Mouse (Mus musculus): Measurements from ENCODE around the gene Dnah1. TPM values are rescaled to one million over a fixed set of nuclear protein-coding genes. Genes with fewer than 3 reads are reported as not detected.

The Dnah1 gene
- polyA plus RNA-seq (2015; fragmentation: Illumina TruSeq; extraction: RNeasy Lipid Tissue Mini Kit (QIAGEN cat#74804); ENCODE audit: low read depth, low replicate concordance): 4.0 TPM

DNA sequence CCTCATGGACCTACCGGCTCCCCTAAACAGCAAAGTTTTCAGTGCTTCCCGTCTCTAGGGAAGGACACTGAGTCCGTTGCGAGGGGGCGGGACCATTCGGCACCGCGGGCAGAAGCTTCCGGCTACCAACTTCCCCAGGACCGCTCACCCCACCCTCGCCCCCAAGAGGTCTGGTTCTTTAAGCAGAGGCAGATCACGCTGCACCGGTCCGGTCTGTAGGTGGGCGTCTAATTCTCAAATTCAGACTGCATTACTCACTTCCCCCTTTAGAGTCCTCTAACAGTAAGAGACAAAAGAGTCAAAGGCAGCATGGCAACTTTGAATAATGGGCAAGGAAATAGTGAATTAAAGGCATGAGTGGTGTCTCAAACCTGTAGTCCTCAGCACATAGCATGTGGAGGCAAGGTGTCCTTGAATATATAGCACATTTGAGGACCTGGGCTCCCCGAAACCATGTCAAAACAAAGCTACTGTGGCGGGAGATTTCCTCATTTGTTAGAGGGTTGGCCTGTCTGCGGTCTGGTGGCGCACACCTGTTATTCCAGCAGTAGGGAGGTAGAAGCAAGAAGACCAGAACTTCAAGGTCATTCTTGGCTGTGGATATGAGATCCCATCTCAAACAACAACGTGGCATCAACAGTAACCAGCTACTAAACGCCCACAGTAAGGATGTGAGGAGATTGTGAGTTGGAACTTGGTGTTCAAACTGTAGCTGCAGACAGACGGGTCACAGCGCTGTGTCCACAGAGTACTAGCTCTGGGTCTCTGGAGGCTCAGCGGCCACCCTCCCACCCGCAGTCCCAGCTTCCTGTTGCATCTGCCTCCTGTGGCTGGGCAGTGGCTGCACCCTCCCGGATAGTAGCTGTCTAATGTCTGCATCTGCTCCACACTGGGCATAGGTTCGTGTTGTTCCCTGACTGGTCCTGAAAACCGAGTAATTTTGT is at the start of gene Dnah1:
Gene Dnah1 (minus strand): TSS at position 48 of the 944 bp plus-strand sequence.

GRCm38 (mm10) chr14:31336369-31337155 is 12.9 kb upstream of the Dnah1 start, which contains the start of gene Capn7:
Gene Capn7, plus strand, starts transcription at chr14:31336638.

GRCm38 (mm10) chr14:31251084-31251604 is 72.6 kb downstream of the Dnah1 start, which contains the start of the genes Phf7 and Bap1:
Gene Phf7, minus strand, starts transcription at chr14:31251317.
Gene Bap1, plus strand, starts transcription at chr14:31251450.

GRCm38 (mm10) chr14:31217666-31218065 is 106.0 kb downstream of the Dnah1 start, which contains the start of gene Sema3g:
Gene Sema3g, plus strand, starts transcription at chr14:31217860.

DNA sequence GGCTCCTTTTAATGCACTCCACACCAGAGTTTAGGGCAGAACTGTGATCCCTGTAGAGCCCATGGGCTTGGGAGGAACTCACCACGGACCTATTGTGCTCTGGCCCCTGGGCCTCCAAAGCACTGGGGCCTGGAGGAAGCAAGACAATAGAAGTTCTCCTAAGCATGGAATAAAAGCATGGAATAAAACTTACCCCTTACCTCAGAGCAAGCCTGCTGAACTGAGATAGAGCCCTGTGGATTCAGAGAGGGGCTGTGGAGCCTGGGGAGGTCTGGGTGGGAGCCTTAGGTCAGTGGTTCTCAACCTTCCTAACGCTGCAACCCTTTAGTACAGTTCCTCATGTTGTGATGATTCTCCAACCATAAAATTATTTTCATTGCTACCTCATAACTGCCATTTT is 106.8 kb downstream of the Dnah1 start, which contains the start of gene Nisch:
Gene Nisch (minus strand): TSS at position 101 of the 400 bp plus-strand sequence.

Other genes with a start within 250 kb of the Dnah1 start
- gene Smim4, start 194.9 kb downstream of the Dnah1 start, polyA plus RNA-seq (2015; fragmentation: Illumina TruSeq; extraction: RNeasy Lipid Tissue Mini Kit (QIAGEN cat#74804); ENCODE audit: low read depth, low replicate concordance): 28.6 TPM
- gene Nt5dc2, start 192.8 kb downstream of the Dnah1 start, polyA plus RNA-seq (2015; fragmentation: Illumina TruSeq; extraction: RNeasy Lipid Tissue Mini Kit (QIAGEN cat#74804); ENCODE audit: low read depth, low replicate concordance): 6.0 TPM
- gene Stab1, start 155.3 kb downstream of the Dnah1 start, polyA plus RNA-seq (2015; fragmentation: Illumina TruSeq; extraction: RNeasy Lipid Tissue Mini Kit (QIAGEN cat#74804); ENCODE audit: low read depth, low replicate concordance): 8.6 TPM
- gene Tnnc1, start 115.6 kb downstream of the Dnah1 start, polyA plus RNA-seq (2015; fragmentation: Illumina TruSeq; extraction: RNeasy Lipid Tissue Mini Kit (QIAGEN cat#74804); ENCODE audit: low read depth, low replicate concordance): 27.1 TPM
- 224 TPM for gene Nisch, start 107.0 kb downstream of the Dnah1 start, polyA plus RNA-seq (2015; fragmentation: Illumina TruSeq; extraction: RNeasy Lipid Tissue Mini Kit (QIAGEN cat#74804); ENCODE audit: low read depth, low replicate concordance)
- 4.0 TPM for gene Sema3g, start 106.0 kb downstream of the Dnah1 start, polyA plus RNA-seq (2015; fragmentation: Illumina TruSeq; extraction: RNeasy Lipid Tissue Mini Kit (QIAGEN cat#74804); ENCODE audit: low read depth, low replicate concordance)
- 5.4 TPM for gene Phf7, start 72.6 kb downstream of the Dnah1 start, polyA plus RNA-seq (2015; fragmentation: Illumina TruSeq; extraction: RNeasy Lipid Tissue Mini Kit (QIAGEN cat#74804); ENCODE audit: low read depth, low replicate concordance)
- 108 TPM for gene Bap1, start 72.4 kb downstream of the Dnah1 start, polyA plus RNA-seq (2015; fragmentation: Illumina TruSeq; extraction: RNeasy Lipid Tissue Mini Kit (QIAGEN cat#74804); ENCODE audit: low read depth, low replicate concordance)
- 29.4 TPM for gene Capn7, start 12.7 kb upstream of the Dnah1 start, polyA plus RNA-seq (2015; fragmentation: Illumina TruSeq; extraction: RNeasy Lipid Tissue Mini Kit (QIAGEN cat#74804); ENCODE audit: low read depth, low replicate concordance)
- 42.6 TPM for gene Sh3bp5, start 112.2 kb upstream of the Dnah1 start, polyA plus RNA-seq (2015; fragmentation: Illumina TruSeq; extraction: RNeasy Lipid Tissue Mini Kit (QIAGEN cat#74804); ENCODE audit: low read depth, low replicate concordance)
- 13.4 TPM for gene Eaf1, start 170.5 kb upstream of the Dnah1 start, polyA plus RNA-seq (2015; fragmentation: Illumina TruSeq; extraction: RNeasy Lipid Tissue Mini Kit (QIAGEN cat#74804); ENCODE audit: low read depth, low replicate concordance)
- 26.8 TPM for gene Mettl6, start 171.1 kb upstream of the Dnah1 start, polyA plus RNA-seq (2015; fragmentation: Illumina TruSeq; extraction: RNeasy Lipid Tissue Mini Kit (QIAGEN cat#74804); ENCODE audit: low read depth, low replicate concordance)

Data from brain, adult 10 weeks (tissue).